Mouse (Mus musculus) erythroid progenitor cell, adult 5-6 weeks (primary cell): Measurements from ENCODE around the gene Dnajb5. TPM values are rescaled to one million over a fixed set of nuclear protein-coding genes. Genes with fewer than 3 reads are reported as not detected.

Source experiments
- ATAC-seq: replicated peaks from 2 replicates; pipeline ENCODE4 v1.8.0; 2016; ENCODE audit warnings: moderate number of reproducible peaks, mild to moderate bottlenecking, moderate TSS enrichment, inconsistent platforms; ENCODE audit not compliant: poor library complexity, low FRiP score, severe bottlenecking
- total RNA-seq, 2 experiments: library from RNA; stranded (forward) in 1 of 2; stranded (reverse) in 1 of 2; fragments of 150-400 nt in 1 of 2; fragments of 186-747, 209-891 nt in 1 of 2; gene quantifications; 2 replicates each; pipeline versions ENCODE4 v1.2.3 to v1.2.4; 2015 to 2017; ENCODE audit warnings: low replicate concordance in 2 of 2

The Dnajb5 gene
- total RNA-seq (2015; ENCODE audit: low replicate concordance) (2.1 TPM in 1 of 2 replicates, not detected in the other), total RNA-seq (2017; ENCODE audit: low replicate concordance) (0.51 and 2.0 TPM in 2 replicates)

DNA sequence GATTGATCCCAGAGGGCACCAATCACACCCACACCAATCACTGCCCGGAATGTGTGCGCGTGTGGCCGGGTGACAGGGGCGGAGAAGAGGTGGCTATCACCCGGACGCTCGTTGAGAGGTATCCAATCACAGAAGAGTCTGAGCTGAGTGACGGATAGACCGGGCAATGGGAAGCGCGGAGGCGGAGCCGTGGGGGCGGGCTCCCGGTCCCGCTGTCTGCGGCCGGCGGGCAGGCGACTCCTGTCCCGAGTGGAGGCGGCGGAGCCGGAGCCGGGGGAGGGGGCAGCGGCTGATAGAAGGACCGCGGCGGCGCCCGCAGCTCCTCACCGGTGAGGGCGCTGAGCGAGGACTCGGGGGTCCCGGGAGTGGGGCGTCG lies at the start of gene Dnajb5:
Dnajb5 (plus strand) TSS at position 139 of the 376 bp plus-strand sequence.
- ATAC-seq = peak; percentile 72

DNA sequence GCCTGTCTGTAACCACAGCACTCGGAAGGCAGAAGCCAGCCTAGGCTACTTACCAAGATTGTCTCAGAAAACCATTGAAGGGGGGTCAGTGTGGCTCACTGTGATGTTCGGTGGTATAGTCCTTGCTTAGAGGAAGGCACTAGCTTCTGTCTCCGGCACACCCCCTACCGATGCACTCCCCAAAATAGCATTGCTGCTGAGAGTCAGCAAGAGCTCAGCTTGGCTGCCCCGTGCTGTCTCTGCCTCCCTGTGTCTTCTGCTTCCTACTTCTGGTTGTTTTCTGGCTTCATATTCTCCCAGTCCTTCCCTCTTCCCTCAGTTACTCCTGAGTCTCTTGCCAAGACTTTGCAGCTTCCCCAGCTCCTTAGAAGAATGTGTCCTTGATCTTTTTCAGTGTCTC lies 48.7 kb upstream of the Dnajb5 start:
- no peak for ATAC-seq

DNA sequence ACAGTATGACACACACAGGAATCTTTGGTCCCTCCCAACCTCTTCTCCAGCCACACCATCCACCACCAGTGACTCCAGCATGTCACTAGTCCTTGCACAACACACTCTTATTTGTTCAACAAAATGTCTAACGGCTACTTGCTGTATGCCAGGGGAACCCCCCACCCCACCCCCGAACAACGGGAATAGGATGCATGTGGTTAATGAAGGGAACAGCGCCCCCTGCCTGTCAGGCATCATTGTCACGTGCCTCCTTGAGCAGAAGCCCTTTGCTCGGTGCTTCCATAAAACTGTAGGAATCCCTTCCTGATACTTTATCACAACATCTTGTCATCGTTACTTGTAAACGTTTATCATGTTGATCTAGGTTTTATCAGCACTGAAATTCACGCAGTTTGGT lies 47.4 kb upstream of the Dnajb5 start:
- peak; percentile 73 for ATAC-seq

DNA sequence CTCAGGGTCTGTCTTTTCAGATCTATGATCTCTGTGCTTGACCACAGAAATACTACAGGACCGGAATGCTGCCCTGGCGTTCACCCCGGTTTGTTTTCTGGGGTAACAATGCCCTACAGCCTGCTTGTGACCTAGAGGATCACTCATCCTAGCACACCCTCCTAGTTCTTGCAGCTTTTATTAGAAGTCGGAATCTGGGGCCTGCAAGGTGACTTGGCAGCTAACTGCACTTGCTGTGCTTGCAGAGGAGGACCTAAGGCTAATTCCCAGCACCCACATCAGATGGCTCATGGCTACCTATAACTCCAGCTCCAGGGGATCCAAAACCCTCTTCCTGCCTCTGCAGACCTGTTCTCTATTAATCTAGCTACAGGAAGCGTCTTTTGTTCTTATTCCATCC lies 46.9 kb upstream of the Dnajb5 start:
- ATAC-seq = no peak

DNA sequence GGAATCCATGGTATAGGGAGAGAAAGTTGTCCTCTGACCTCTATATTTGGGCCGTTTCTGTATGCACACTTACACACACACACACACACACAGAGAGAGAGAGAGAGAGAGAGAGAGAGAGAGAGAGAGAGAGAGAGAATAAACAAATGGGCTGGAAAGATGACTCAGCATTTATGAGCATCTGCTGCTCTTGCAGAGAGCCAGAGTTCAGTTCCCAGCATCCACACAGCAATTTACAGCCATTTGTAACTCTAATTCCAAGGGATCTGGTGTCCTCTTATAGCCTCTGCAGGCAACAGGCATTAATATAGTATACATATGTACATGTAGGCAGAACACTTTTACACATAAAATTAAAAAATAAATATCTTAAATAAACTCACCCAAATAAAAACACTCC lies 45.7 kb upstream of the Dnajb5 start:
- ATAC-seq = peak; percentile 40; the same call in 1 of the 2 replicates

DNA sequence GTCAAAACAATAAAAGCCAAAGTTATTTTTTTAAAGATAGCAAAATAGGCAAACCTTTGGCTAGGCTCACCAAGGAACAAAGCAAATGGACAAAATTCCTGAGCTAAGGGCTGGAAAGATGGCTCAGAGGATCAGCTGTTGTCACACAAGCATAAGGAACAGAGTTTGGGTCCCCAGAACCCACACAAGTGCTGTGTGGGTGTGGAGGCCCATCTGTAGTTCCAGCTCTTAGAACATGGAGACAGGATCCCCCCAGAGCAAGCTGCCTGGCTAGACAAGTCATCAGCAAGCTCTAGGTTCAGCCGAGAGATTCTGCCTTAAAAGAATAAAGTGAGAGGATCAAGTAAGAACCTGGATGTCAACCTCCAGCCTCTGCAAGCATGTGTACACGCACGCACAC lies 45.1 kb upstream of the Dnajb5 start:
- ATAC-seq = no peak

DNA sequence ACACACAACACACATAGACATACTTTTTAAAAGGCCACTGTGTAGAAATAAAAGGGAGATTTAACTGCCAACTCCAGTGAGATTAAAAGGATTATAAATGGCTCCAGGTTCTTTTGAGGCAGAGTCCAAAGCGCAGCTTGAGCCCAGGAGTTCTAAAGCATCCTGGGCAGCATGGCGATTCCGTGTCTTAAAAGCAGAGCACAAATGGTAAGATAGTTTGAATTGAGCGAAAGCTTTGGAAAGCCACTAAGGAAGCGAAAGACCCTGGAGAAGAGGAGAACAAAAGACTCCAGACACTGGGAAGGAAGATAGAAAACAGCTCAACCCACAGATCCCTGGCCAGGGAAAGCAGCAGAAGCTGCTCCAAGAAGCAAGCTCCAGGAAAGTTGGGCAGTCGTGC lies 44.6 kb upstream of the Dnajb5 start:
- no peak for ATAC-seq

DNA sequence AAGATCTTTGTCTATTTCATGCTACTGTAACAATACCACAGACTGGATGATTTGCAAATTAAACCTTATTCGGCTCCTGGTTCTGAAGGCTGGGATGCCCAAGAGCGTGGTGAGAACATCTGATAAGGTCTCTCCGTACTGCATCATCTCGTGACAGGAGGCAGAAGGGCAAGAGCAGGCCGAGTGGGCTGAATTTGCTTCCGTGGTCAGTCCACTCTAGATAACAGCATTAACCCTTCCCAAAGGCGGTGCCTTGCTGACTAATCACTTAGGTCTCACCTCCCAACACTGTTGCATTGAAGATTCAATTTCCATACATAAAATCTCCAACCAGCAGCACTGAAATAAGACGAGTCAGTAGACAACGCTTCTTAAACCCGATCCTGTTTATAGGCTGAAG lies 36.2 kb upstream of the Dnajb5 start:
- ATAC-seq = no peak

DNA sequence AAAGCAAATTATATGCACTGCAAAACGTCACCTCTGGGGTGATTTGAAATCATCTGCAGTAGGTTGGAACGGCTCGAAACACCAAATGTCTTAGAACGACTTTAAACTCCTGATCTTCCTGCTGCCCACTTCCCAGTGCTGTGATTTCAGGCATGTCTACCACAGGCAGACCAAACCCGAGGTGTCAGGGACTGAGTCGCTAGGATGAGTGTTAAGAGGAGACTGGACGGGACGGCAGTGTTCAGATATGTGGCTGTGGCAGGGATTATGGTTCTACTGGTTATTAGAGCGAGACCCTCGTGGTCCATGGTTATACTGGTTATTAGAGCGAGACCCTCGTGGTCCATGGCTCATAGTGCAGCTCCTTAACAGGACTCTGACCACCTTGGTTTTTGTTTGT lies 34.3 kb upstream of the Dnajb5 start:
- no peak for ATAC-seq

DNA sequence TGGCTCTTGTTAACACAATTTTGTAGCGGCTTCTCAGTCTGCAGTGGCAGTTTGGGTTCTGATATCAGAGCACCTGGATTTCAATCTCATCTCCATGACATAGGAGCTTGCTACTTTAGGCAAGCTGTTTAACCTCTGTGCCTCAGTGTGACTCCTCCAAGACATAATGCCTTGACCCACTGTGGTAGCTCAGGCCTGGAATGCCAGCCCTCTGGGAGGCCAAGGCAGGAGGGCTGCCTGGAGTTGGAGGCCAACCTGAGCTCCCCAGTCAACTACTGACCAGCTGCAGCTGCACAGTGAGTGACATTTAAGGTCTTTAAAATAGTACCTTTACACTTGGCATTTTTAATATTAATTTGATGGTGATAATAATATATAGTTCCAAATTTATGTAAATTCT lies 33.6 kb upstream of the Dnajb5 start:
- no peak for ATAC-seq

DNA sequence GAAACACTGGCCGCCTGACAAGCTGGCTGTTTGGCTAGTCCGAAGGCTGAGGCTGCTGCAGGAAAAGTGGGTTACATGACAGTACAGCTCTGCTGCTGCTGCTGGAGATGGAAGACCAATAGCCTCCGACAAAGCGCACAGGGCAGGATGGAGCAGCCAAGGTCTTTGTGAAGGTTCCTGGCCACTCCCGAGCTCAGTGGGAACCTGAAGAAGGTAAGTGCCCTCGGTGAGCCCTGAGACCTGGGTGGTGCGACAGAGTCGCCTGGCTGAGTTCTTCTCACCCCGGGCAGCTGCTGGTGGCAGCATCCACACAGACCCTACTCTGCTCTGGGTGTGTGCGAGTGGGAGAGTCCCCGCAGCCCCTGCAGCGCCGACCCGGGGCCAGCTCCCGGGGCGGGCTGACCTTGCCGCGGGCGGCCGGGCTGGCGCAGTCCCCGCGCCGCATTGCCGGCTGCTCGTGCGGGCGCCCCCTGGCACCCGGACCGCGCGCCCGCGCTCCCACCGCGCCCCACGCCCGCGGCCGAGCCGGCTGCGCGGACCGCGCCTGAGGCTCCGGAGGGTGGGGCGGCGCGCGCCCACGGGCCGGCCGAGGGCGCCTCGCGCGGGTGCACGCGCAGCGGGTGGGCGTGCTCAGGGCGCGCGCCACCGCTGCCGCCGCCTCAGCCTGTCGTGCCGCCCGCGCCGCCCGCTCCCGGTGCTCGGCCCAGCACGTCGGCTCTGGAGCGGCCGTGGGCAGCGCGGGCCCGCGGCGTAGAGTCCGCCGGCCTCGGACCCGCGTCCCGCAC lies 32.8 kb upstream of the Dnajb5 start, which contains the start of gene Phf24:
Phf24 (plus strand) TSS at position 44 of the 785 bp plus-strand sequence.
- no peak for ATAC-seq

DNA sequence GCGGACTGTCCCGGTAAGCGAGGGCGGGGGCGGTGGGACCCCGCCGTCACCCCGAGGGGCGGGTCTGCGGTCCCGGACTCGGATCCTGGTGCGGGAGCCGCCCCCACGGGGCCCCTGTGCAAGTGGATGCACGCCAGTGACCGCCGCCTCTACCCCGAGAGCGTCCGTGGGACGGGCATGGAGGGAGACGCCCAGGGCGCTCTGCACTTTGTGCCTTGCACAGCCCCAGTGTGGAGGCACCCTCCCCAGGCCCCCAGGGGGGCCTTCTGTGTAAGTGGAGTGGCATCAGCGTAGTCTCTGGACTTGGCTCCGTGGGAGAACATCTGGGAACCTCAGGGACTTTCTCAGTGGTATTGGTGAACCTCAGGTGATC lies 32.2 kb upstream of the Dnajb5 start:
- no peak for ATAC-seq

DNA sequence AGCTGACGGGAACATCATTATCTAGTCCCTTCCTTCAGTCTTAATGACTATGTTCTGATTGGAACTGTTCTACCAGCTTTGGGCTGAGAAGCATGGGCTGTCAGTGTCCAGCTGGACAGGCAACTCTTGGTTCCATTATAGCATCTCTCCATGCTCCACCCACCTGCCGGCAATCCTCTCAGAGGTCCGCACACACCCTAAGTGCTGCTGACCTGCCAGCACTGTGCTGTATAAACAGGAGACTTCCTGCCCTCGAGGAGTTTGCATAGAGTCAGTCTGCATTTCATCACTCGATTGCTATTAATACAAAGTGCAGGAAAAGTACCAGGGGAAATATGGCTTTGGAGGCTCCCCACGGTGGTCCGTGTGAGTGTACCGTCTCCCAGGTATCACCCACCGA lies 28.9 kb upstream of the Dnajb5 start:
- no peak for ATAC-seq

DNA sequence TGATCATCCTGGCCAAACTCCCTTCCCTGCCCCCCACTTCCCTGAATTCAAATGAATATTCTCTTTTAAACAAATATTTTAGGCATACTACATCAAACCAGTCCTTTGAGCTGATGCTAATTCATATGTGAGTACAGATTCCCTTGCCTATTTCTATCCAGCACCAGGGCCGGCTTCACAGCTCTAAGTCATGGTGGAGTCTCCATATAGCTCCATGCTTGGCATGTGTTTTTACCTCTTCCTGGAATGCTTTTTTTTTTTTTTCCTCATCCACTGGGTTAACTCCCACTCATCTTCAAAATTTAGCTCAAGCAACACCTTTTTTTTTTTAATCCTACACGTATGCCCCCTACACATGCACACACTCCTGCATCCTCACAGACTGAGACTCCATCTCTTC lies 28.1 kb upstream of the Dnajb5 start:
- ATAC-seq = no peak

DNA sequence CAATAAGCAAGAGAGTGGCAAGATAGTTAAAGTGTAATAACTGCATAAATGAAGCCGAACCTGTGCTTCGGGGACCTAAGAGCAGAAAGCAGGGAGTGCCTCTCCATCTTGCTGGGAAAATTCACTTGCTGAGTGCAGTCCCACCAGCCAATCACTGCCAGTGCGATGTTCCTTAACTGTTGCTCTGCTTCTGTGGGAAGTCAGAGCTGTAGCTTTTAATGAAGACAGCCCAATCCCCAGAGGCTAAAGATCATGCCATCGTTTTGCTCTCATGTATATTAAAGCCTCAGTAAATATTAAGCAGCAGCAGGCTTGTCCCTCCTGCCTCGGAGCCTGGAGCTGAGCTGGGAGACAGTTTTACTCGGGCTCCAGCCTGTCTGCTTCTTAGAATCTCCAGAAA lies 27.6 kb upstream of the Dnajb5 start:
- no peak for ATAC-seq

DNA sequence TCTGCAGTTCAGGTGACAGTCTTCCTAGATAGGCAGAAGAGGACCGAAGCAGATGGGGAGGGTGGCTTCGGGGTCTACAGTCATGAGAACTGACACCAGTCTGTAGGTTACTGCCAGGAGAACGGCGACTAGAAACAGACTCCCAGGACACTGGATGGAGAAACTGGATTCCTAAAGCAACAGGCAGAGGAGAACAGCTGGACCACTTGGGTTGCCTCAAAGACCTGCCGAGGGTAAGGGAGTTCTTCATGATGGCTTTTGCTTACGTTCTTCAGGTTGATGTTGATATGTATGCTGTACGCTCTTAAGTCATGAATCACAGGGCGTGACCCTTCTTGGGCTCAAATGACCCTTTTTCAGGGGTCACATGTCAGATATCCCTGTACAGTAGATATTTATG lies 27.2 kb upstream of the Dnajb5 start:
- no peak for ATAC-seq

DNA sequence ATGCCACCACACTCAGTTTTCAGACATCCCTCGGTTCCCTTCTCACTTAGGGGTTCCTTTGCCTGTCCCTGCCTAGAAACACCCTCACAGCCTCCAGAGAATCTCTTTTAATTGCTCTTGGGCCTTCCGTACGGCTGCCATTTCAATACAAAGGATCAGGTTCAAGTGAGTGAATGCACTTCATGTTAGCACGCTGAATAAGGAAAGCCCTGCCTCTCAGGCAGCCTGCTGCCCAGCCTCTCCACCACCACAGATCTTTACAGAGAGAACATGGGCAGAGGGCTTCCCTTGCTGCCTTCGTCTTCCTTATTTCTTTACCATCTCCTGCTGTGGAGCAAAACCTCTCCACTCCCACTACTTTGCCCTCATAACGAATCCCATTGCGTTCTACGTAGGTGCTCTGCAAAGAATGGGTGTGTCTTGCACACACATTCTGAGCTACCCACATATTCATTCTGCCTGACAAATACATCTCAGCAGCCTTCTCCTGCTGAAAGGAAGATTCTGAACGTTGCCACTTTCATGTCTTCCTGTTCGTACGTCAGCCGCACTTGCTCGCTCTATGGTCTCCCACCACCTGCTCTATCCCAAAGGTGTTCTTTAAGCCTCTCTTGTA lies 25.4 kb upstream of the Dnajb5 start:
- ATAC-seq = no peak

DNA sequence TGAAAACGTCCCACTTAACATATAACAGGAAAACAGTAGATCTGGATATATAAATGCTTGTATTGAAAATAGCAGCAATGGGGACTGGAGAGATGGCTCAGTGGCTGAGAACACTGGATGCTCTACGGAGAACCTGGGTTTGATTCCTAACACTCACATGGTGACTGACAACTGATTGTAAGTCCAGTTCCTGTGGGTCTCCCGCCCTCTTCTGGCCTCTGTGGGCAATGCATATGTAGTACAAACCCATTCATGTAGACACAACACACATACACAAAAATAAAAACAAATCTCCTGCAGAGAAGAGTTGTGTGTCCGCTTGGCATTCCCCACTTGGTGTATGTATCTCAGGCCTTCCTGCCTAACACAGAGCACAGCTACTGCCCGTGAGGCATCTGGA lies 21.4 kb upstream of the Dnajb5 start:
- ATAC-seq = 0 out of 2 replicates have a peak, but pooled peaks have one; percentile 47

DNA sequence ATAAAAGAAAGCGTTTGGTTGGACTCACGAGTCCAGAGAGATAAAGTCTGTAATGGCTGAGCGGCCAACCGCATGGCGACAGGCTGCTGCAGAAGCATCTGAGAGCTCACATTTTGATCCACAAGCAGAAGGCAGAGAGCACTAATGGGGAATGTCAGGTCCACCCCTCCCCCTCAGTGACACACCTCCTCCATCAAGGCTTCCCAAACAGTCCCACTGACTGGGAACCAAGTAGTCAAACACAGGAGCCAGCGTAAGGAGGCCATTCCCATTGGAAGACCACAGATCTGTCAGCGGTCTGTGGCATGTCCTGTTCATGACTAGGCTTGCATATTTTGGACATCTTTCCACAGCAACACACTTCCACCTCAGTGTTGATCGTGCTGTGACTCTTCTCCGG lies 20.7 kb upstream of the Dnajb5 start:
- no peak for ATAC-seq

DNA sequence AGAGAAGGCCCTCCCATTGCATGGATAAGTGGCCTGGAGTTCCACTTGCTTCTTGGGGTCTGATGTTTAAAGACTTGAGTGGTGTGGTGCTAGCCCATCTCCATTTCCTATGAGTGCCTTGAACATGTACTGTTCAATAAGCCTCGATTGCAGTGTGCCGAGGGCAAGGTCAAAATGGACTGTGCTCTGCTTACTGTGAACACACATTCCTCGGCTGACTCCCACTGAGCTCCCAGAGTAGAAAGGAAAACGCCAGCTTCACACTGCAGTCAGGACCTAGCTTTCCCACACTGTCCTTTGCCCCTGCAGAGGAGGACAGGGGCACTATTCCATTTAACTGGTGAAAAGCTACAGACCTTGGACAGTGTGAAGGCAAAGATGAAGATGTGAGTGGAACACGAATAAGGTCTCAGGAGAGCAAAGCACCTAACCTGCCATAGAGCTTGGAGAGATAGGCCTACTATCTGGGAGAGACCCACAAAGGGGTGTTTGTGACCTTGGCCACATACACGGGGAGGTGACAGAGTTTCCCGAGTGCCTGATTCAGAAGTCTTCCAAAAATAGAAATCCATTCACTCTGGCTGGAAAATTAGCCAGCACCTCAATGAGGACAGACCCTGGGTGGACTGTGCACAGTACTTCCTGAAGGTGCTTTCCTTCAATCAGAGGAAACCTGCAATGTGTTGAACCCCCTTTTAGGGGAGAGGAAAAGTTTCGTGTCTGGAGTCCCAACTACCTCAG lies 17.2 kb upstream of the Dnajb5 start:
- no peak for ATAC-seq

DNA sequence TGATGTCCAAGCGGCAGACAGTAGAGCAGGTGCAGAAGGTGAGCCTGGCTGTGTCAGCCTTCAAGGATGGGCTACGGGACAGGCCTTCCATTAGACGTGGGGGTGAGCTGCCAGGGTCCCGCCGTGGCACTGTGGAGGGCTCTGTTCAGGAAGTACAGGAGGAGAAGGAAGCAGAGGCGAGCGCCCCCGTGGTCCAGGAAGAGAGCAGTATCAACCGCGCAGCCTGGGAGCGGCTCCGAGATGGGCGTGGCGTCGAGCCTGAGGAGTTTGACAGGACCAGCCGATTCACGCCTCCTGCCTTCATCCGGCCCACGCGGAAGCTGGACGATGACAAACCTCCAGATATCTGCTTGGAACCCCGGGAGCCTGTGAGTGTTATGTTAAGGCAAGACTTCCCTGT lies 16.0 kb upstream of the Dnajb5 start:
- peak; percentile 66; the same call in 1 of the 2 replicates for ATAC-seq
